Mouse (Mus musculus) lung, embryonic 15.5 days (tissue): ENCODE measurements around the gene Shld1. TPM values are rescaled to one million over a fixed set of nuclear protein-coding genes. Genes with fewer than 3 reads are reported as not detected.

ENCODE experiments used
- ATAC-seq: fragments of 200-750 bp; cut with Nextera tagmentation; 2 replicates; pipeline ENCODE4 v1.8.0; 2017; ENCODE audit warnings: moderate number of reproducible peaks, borderline replicate concordance; ENCODE audit not compliant: low FRiP score, low TSS enrichment; ENCODE audit errors: extremely low read depth
- H3K27ac ChIP-seq: fragments of 300-500 bp; sonication (generic); 2 replicates; pipeline ENCODE4 v1.5.1; 2015; ENCODE audit warnings: moderate library complexity, mild to moderate bottlenecking, inconsistent platforms
- H3K27me3 ChIP-seq: fragments of 300-500 bp; sonication (generic); 2 replicates; pipeline ENCODE4 v1.6.1; 2015; ENCODE audit warnings: inconsistent platforms
- H3K36me3 ChIP-seq: fragments of 300-500 bp; sonication (generic); 2 replicates; pipeline ENCODE4 v1.6.1; 2015; ENCODE audit warnings: inconsistent platforms
- H3K4me1 ChIP-seq: fragments of 300-500 bp; sonication (generic); 2 replicates; pipeline ENCODE4 v1.6.1; 2015; ENCODE audit warnings: inconsistent platforms
- H3K4me2 ChIP-seq: fragments of 300-500 bp; sonication (generic); 2 replicates; pipeline ENCODE4 v1.6.1; 2015; ENCODE audit warnings: inconsistent platforms, mild to moderate bottlenecking, moderate library complexity
- H3K4me3 ChIP-seq: fragments of 300-500 bp; sonication (generic); 2 replicates; pipeline ENCODE4 v1.5.1; 2015; ENCODE audit warnings: mild to moderate bottlenecking, inconsistent platforms
- H3K9ac ChIP-seq: fragments of 300-500 bp; sonication (generic); 2 replicates; pipeline ENCODE4 v1.6.1; 2015; ENCODE audit warnings: inconsistent platforms
- H3K9me3 ChIP-seq: fragments of 300-500 bp; sonication (generic); 2 replicates; pipeline ENCODE4 v1.6.1; 2016; ENCODE audit warnings: inconsistent platforms
- WGBS: fragments of 180-500 bp; shearing (Covaris S2); methylation state at CpG from one replicate; pipeline ENCODE4 v1.1.7; 2015; 5-methylcytosine and 5-hydroxymethylcytosine counted together
- polyA plus RNA-seq: library from polyadenylated mRNA; unstranded; fragments of >200 nt; fragmentation: Nextera tagmentation; extraction: Ambion mirVana; gene quantifications from 2 replicates; pipeline ENCODE4 v1.2.1, GENCODE M21; 2015

Shld1 gene
- polyA plus RNA-seq, 1 experiment from 2014 or later: 14.2 TPM

- H3K36me3 ChIP-seq: no peaks in the 10 kb centered on the region
- no peaks in the 10 kb centered on the region for H3K27me3 ChIP-seq
- ATAC-seq: no peak
- H3K27ac ChIP-seq: no peak overlapping the region
- H3K4me2 ChIP-seq: no peak overlapping the region
- WGBS: 85% methylated on average over 10 of the region's 10 CpGs
- no peak overlapping the region for H3K4me3 ChIP-seq
- H3K9me3 ChIP-seq: no peaks in the 10 kb centered on the region
- H3K4me1 ChIP-seq: no peaks in the 10 kb centered on the region
- no peak overlapping the region for H3K9ac ChIP-seq
Observed at GRCm38 (mm10) chr2:132733603-132734573, 47.2 kb downstream of the Shld1 start.

GRCm38 (mm10) chr2:132738816-132739432, 52.2 kb downstream of the Shld1 start:
- no peak for ATAC-seq

GRCm38 (mm10) chr2:132741862-132742347, 55.2 kb downstream of the Shld1 start:
- H3K36me3 ChIP-seq: no peaks in the 10 kb centered on the region
- no peak overlapping the region for H3K9ac ChIP-seq
- ATAC-seq: no peak
- no peaks in the 10 kb centered on the region for H3K9me3 ChIP-seq
- no peak overlapping the region for H3K4me3 ChIP-seq
- 64% methylated on average over 8 of the region's 8 CpGs for WGBS
- no peaks in the 10 kb centered on the region for H3K4me1 ChIP-seq
- H3K27ac ChIP-seq: no peak overlapping the region
- H3K4me2 ChIP-seq: no peak overlapping the region
- H3K27me3 ChIP-seq: no peaks in the 10 kb centered on the region

More at GRCm38 (mm10) chr2:132738816-132739432, 52.2 kb downstream of the Shld1 start:
- Histone ChIP-seq H3K36me3 (no peaks in the 10 kb centered on the region), H3K4me2 (no peak overlapping the region), H3K9ac (no peak overlapping the region), H3K4me1 (no peaks in the 10 kb centered on the region), H3K4me3 (no peak overlapping the region), H3K27me3 (no peaks in the 10 kb centered on the region), H3K27ac (no peak overlapping the region), H3K9me3 (no peaks in the 10 kb centered on the region)
- WGBS: 42% methylated on average over 2 of the region's 2 CpGs

GRCm38 (mm10) chr2:132744866-132745265, 58.1 kb downstream of the Shld1 start:
- Histone ChIP-seq H3K27ac (no peak overlapping the region), H3K4me1 (no peaks in the 10 kb centered on the region), H3K4me2 (no peak overlapping the region), H3K4me3 (no peak overlapping the region), H3K27me3 (no peaks in the 10 kb centered on the region), H3K9me3 (no peaks in the 10 kb centered on the region), H3K9ac (no peak overlapping the region), H3K36me3 (no peaks in the 10 kb centered on the region)
- no peak for ATAC-seq
- 89% methylated on average over 5 of the region's 5 CpGs for WGBS

- Histone ChIP-seq H3K9me3 (no peaks in the 10 kb centered on the region), H3K36me3 (no peaks in the 10 kb centered on the region), H3K9ac (no peak overlapping the region), H3K27ac (no peak overlapping the region), H3K4me1 (no peaks in the 10 kb centered on the region), H3K4me2 (no peak overlapping the region), H3K27me3 (no peaks in the 10 kb centered on the region), H3K4me3 (no peak overlapping the region)
- WGBS: 75% methylated on average over 3 of the region's 3 CpGs
- no peak for ATAC-seq
Observed at GRCm38 (mm10) chr2:132746108-132746507, 59.4 kb downstream of the Shld1 start.

GRCm38 (mm10) chr2:132750726-132751125, 64.0 kb downstream of the Shld1 start:
- H3K4me3 ChIP-seq: no peak overlapping the region
- H3K4me2 ChIP-seq: no peak overlapping the region
- ATAC-seq: no peak
- H3K36me3 ChIP-seq: no peaks in the 10 kb centered on the region
- H3K9ac ChIP-seq: no peak overlapping the region
- H3K27ac ChIP-seq: no peak overlapping the region
- no peaks in the 10 kb centered on the region for H3K27me3 ChIP-seq
- H3K9me3 ChIP-seq: no peaks in the 10 kb centered on the region
- no peaks in the 10 kb centered on the region for H3K4me1 ChIP-seq

GRCm38 (mm10) chr2:132751141-132752066, 64.7 kb downstream of the Shld1 start:
- no peak overlapping the region for H3K4me2 ChIP-seq
- 71% methylated on average over 15 of the region's 15 CpGs for WGBS
- H3K27ac ChIP-seq: no peak overlapping the region
- H3K27me3 ChIP-seq: no peaks in the 10 kb centered on the region
- no peaks in the 10 kb centered on the region for H3K4me1 ChIP-seq
- no peak for ATAC-seq
- H3K9ac ChIP-seq: no peak overlapping the region
- no peak overlapping the region for H3K4me3 ChIP-seq
- no peaks in the 10 kb centered on the region for H3K36me3 ChIP-seq
- no peaks in the 10 kb centered on the region for H3K9me3 ChIP-seq

- H3K27ac ChIP-seq: no peak overlapping the region
- WGBS: 28% methylated on average over 2 of the region's 2 CpGs
- ATAC-seq: no peak
Observed at GRCm38 (mm10) chr2:132752398-132752797, 65.7 kb downstream of the Shld1 start.

GRCm38 (mm10) chr2:132753137-132753536, 66.4 kb downstream of the Shld1 start:
- no peak overlapping the region for H3K9ac ChIP-seq
- 82% methylated on average over 3 of the region's 3 CpGs for WGBS

More at GRCm38 (mm10) chr2:132752398-132752797, 65.7 kb downstream of the Shld1 start:
- Histone ChIP-seq H3K36me3 (no peaks in the 10 kb centered on the region), H3K9me3 (no peaks in the 10 kb centered on the region), H3K4me2 (no peak overlapping the region), H3K9ac (no peak overlapping the region), H3K27me3 (no peaks in the 10 kb centered on the region), H3K4me1 (no peaks in the 10 kb centered on the region), H3K4me3 (no peak overlapping the region)

GRCm38 (mm10) chr2:132757911-132758310, 71.2 kb downstream of the Shld1 start:
- H3K4me2 ChIP-seq: no peak overlapping the region
- H3K4me3 ChIP-seq: no peak overlapping the region
- H3K36me3 ChIP-seq: no peaks in the 10 kb centered on the region
- WGBS: 78% methylated on average over 5 of the region's 5 CpGs
- H3K9ac ChIP-seq: no peak overlapping the region
- no peak overlapping the region for H3K27ac ChIP-seq
- no peaks in the 10 kb centered on the region for H3K4me1 ChIP-seq
- H3K27me3 ChIP-seq: no peaks in the 10 kb centered on the region
- no peak for ATAC-seq
- H3K9me3 ChIP-seq: no peaks in the 10 kb centered on the region

More at GRCm38 (mm10) chr2:132753137-132753536, 66.4 kb downstream of the Shld1 start:
- H3K4me3 ChIP-seq: no peak overlapping the region
- no peaks in the 10 kb centered on the region for H3K36me3 ChIP-seq
- H3K27ac ChIP-seq: no peak overlapping the region
- H3K27me3 ChIP-seq: no peaks in the 10 kb centered on the region
- H3K4me2 ChIP-seq: no peak overlapping the region
- no peaks in the 10 kb centered on the region for H3K4me1 ChIP-seq
- H3K9me3 ChIP-seq: no peaks in the 10 kb centered on the region
- no peak for ATAC-seq

GRCm38 (mm10) chr2:132770822-132771221, 84.1 kb downstream of the Shld1 start:
- no peaks in the 10 kb centered on the region for H3K9me3 ChIP-seq
- no peaks in the 10 kb centered on the region for H3K27me3 ChIP-seq
- no peak overlapping the region for H3K27ac ChIP-seq
- H3K4me3 ChIP-seq: no peak overlapping the region
- WGBS: 28% methylated on average over 1 of the region's 1 CpGs
- H3K36me3 ChIP-seq: no peaks in the 10 kb centered on the region
- ATAC-seq: no peak
- no peak overlapping the region for H3K4me2 ChIP-seq
- H3K4me1 ChIP-seq: no peaks in the 10 kb centered on the region
- no peak overlapping the region for H3K9ac ChIP-seq
